Mouse (Mus musculus): ENCODE results near the gene Snn. TPM values are rescaled to one million over a fixed set of nuclear protein-coding genes. Genes with fewer than 3 reads are reported as not detected.

Snn gene
- polyA plus RNA-seq, 1 experiment from 2014 or later, result 37.2 TPM

GRCm38 (mm10) chr16:11097301-11097700, 36.6 kb downstream of the Snn start:
- H3K36me3 ChIP-seq, result peaks cover 25% of the 10 kb centered on the region

GRCm38 (mm10) chr16:11104905-11105304, 44.2 kb downstream of the Snn start:
- H3K9me3 ChIP-seq, result no peaks in the 10 kb centered on the region
- no peaks in the 10 kb centered on the region for H3K27me3 ChIP-seq (ENCODE audit: insufficient read depth, poor library complexity, severe bottlenecking)
- H3K36me3 ChIP-seq, result peaks cover 56% of the 10 kb centered on the region
- DNase-seq (ENCODE audit: low spot score), result no peak
- no peaks in the 10 kb centered on the region for H3K4me1 ChIP-seq
- 89% methylated on average over 1 of the region's 1 CpGs for WGBS
- no peak overlapping the region for H3K4me3 ChIP-seq
- no peak overlapping the region for H3K27ac ChIP-seq

More at GRCm38 (mm10) chr16:11097301-11097700, 36.6 kb downstream of the Snn start:
- 94% methylated on average over 3 of the region's 3 CpGs for WGBS
- H3K4me1 ChIP-seq, result peaks cover 15% of the 10 kb centered on the region
- no peak for DNase-seq (ENCODE audit: low spot score)
- no peak overlapping the region for H3K27ac ChIP-seq
- no peaks in the 10 kb centered on the region for H3K27me3 ChIP-seq (ENCODE audit: insufficient read depth, poor library complexity, severe bottlenecking)
- no peak overlapping the region for H3K4me3 ChIP-seq
- H3K9me3 ChIP-seq, result no peaks in the 10 kb centered on the region

- Histone ChIP-seq H3K4me3 (no peak overlapping the region), H3K36me3 (peaks cover 51% of the 10 kb centered on the region), H3K27me3 (ENCODE audit: insufficient read depth, poor library complexity, severe bottlenecking) (no peaks in the 10 kb centered on the region), H3K27ac (no peak overlapping the region), H3K4me1 (no peaks in the 10 kb centered on the region), H3K9me3 (no peaks in the 10 kb centered on the region)
- 78% methylated on average over 4 of the region's 4 CpGs for WGBS
- DNase-seq (ENCODE audit: low spot score), result no peak
These were observed 48.5 kb downstream of the Snn start for GRCm38 (mm10) chr16:11109198-11109740.

GRCm38 (mm10) chr16:11122625-11123024, 61.9 kb downstream of the Snn start:
- no peaks in the 10 kb centered on the region for H3K4me1 ChIP-seq
- no peak for DNase-seq (ENCODE audit: low spot score)
- H3K4me3 ChIP-seq, result no peak overlapping the region
- H3K36me3 ChIP-seq, result peaks cover 80% of the 10 kb centered on the region
- 92% methylated on average over 2 of the region's 2 CpGs for WGBS
- no peaks in the 10 kb centered on the region for H3K27me3 ChIP-seq (ENCODE audit: insufficient read depth, poor library complexity, severe bottlenecking)
- H3K9me3 ChIP-seq, result no peaks in the 10 kb centered on the region
- H3K27ac ChIP-seq, result no peak overlapping the region

- Histone ChIP-seq H3K27me3 (ENCODE audit: insufficient read depth, poor library complexity, severe bottlenecking) (no peaks in the 10 kb centered on the region), H3K36me3 (peaks cover 86% of the 10 kb centered on the region)
- DNase-seq (ENCODE audit: low spot score), result no peak
These were observed 63.4 kb downstream of the Snn start for GRCm38 (mm10) chr16:11124110-11124509.

More at GRCm38 (mm10) chr16:11124110-11124509, 63.4 kb downstream of the Snn start:
- no peak overlapping the region for H3K27ac ChIP-seq
- H3K4me3 ChIP-seq, result no peak overlapping the region
- WGBS, result 97% methylated on average over 1 of the region's 1 CpGs
- H3K9me3 ChIP-seq, result no peaks in the 10 kb centered on the region
- no peaks in the 10 kb centered on the region for H3K4me1 ChIP-seq

Other genes starting within 250 kb of the Snn start
- not detected in 2 replicates for gene Gm11172, start 248.0 kb upstream of the Snn start, polyA plus RNA-seq (2016; fragmentation: Nextera tagmentation; extraction: Ambion mirVana)
- 3.7 and 4.1 TPM in 2 replicates for gene Rmi2, start 225.9 kb upstream of the Snn start, polyA plus RNA-seq (2016; fragmentation: Nextera tagmentation; extraction: Ambion mirVana)
- gene Litaf, start 5.2 kb downstream of the Snn start, polyA plus RNA-seq (2016; fragmentation: Nextera tagmentation; extraction: Ambion mirVana), result 60.8 and 68.7 TPM in 2 replicates
- gene Txndc11, start 73.7 kb downstream of the Snn start, polyA plus RNA-seq (2016; fragmentation: Nextera tagmentation; extraction: Ambion mirVana), result 32.8 and 40.8 TPM in 2 replicates
- gene Zc3h7a, start 115.4 kb downstream of the Snn start, polyA plus RNA-seq (2016; fragmentation: Nextera tagmentation; extraction: Ambion mirVana), result 78.2 and 82.7 TPM in 2 replicates
- gene Rsl1d1, start 142.4 kb downstream of the Snn start, polyA plus RNA-seq (2016; fragmentation: Nextera tagmentation; extraction: Ambion mirVana), result 178 and 219 TPM in 2 replicates
- gene Gspt1, start 193.4 kb downstream of the Snn start, polyA plus RNA-seq (2016; fragmentation: Nextera tagmentation; extraction: Ambion mirVana), result 64.6 and 97.9 TPM in 2 replicates